Mouse (Mus musculus) 416B (cell line): Measurements from ENCODE around the gene Tsc22d3.
A peak's percentile ranks its signal among the peaks of the same experiment; 100 is the strongest.
"Not testable (repeated sequence)": the region's sequence is repeated elsewhere in the genome, so short reads cannot be mapped to it uniquely, and the experiment has no call there.

ENCODE experiments used
- DNase-seq: peaks from one replicate; pipeline ENCODE4 v3.0.0; 2011; ENCODE audit warnings: low read depth

Gene Tsc22d3

DNA sequence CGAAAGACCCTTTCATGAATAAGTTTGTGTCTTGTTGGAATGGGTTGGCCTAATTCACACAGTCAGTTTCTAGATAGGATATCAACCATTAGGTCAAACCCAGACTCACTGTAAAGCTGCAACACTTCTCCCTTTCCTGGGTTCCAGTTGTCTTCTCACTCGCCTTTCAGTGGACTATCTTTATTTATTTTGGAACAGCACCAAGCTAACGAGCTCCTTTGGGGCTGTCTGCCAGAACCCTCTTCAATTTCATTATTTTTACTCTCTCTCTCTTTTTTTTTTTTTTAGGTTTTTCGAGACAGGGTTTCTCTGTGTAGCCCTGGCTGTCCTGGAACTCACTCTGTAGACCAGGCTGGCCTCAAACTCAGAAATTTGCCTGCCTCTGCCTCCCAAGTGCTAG, 102.0 kb downstream of the Tsc22d3 start:
- DNase-seq: not testable (repeated sequence)

DNA sequence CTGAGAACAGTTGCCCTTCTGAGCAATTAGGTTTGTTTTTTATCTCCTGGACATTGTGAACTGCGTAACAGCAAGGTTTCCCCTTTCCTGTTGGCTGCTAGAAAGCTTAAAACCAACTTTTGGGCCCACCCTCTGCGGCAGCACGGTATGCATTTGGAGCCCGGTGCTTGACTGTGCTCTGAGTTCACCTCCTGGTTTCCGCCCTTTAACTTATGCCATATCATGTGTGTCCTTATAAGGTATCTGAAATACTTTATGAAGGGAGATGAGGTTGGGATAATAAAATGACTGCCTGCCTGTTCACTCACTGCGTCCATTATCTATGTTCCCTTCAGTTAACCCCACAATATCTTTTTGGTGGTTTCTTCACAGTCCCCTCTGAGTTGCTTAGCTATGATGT, 106.3 kb downstream of the Tsc22d3 start:
- DNase-seq: no peak

DNA sequence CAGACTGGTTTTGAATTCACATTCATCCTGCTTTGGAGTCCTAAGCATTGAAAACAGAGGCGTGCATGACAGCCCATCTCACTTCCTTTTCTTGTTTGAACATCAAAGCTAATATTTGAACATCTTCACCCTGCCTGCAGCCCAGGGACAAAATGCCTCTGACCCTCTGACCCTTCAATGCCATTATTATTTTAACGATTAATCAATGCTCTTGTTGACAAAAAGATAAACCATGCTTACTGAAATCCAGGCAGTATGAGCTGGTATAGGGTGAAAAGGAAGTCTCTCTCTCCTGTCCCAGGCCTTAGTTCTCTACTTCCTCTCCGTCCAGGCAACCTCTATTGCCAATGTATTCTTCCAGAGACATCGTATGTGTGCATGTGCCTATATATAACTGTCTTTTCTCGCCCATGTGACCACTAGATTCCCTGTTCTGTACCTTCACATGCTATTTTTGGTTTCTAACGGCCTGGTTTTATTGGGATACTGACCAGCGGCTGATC, 106.9 kb downstream of the Tsc22d3 start:
- no peak for DNase-seq

DNA sequence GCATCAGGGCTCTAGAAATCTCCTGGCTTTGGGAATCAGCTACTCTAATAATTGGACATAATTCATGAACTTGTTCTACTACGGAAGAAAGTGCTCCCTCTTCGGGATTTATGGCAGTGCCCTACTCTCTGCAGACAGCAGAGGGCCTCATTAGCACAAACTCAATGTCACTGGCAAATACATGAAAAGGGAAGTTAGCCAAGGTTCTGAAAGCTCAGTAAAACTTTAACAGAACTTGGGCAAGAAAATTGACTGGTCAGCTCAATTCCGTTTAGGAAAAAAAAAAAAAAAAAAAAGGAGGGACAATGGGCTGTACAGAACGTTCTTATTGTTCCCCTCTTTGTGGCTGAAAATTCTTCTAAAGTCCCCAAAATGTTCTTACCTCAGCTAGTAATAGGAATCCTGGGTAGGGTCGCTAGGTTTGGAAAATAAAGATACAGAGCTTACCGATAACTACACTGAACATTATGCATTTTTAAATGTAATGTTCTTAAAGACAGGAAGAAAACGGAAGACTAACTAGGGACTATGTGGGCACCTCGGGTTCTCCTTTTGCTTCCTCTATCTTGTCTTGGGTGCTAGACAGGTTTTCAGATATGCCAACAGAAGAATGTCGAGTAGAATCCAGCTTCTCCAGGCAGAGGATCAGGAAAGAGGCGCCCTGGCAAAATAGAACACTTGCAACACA, 108.4 kb downstream of the Tsc22d3 start:
- peak; percentile 71 for DNase-seq

DNA sequence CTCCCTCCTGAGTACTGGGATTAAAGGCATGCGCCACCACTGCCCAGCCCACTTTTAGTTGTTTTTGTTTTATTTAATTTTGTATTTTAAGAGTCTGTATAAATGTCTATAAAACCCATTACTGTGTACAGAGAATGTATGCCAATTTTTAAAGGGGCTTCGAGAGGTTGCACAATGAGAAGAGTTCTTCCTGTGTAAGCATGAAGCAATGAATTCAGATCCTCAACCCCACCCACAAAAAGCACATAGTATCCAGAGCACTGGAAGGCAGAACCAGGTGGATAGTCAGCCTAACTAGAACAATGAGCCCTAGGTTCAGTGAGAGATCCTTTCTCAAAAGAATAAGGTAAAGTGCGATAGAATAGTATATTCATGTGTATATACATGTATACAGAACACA, 110.3 kb downstream of the Tsc22d3 start:
- no peak for DNase-seq
